Mouse (Mus musculus): Measurements from ENCODE around the gene Rab25. TPM values are rescaled to one million over a fixed set of nuclear protein-coding genes. Genes with fewer than 3 reads are reported as not detected.
"Not testable (repeated sequence)": the region's sequence is repeated elsewhere in the genome, so short reads cannot be mapped to it uniquely, and the experiment has no call there.

Rab25 gene
- polyA plus RNA-seq, 1 experiment from 2014 or later: 22.1 TPM

- WGBS: 20% methylated on average over 5 of the region's 5 CpGs
- TF ChIP-seq CTCF (IDR thresholded peaks at IDR 0.05; ENCODE audit: low read depth): no peak
- H3K4me2 ChIP-seq: no peak overlapping the region
- H3K9ac ChIP-seq: no peak overlapping the region
- no peaks in the 10 kb centered on the region for H3K27me3 ChIP-seq (ENCODE audit: insufficient read depth, low read length)
- peaks cover 33% of the 10 kb centered on the region for H3K36me3 ChIP-seq (ENCODE audit: insufficient read depth)
- H3K4me3 ChIP-seq (ENCODE audit: low read depth, low read length): no peak overlapping the region
- H3K4me1 ChIP-seq (ENCODE audit: insufficient read depth): peaks cover 14% of the 10 kb centered on the region
- H3K27ac ChIP-seq (ENCODE audit: low read depth): peak overlapping the region; percentile 79
- ATAC-seq (ENCODE audit: insufficient read depth): no peak
- H3K9me3 ChIP-seq (ENCODE audit: low read depth, low read length): no peaks in the 10 kb centered on the region
- peak; percentile 64 for DNase-seq
Observed at GRCm38 (mm10) chr3:88590246-88590645, 42.1 kb upstream of the Rab25 start.

GRCm38 (mm10) chr3:88586640-88587039, 38.5 kb upstream of the Rab25 start:
- ATAC-seq (ENCODE audit: insufficient read depth) (no peak), DNase-seq (no peak)
- Histone ChIP-seq H3K9ac (no peak overlapping the region), H3K9me3 (ENCODE audit: low read depth, low read length) (no peaks in the 10 kb centered on the region), H3K4me1 (ENCODE audit: insufficient read depth) (no peaks in the 10 kb centered on the region), H3K36me3 (ENCODE audit: insufficient read depth) (peaks cover 61% of the 10 kb centered on the region), H3K4me3 (ENCODE audit: low read depth, low read length) (no peak overlapping the region), H3K4me2 (no peak overlapping the region), H3K27me3 (ENCODE audit: insufficient read depth, low read length) (no peaks in the 10 kb centered on the region), H3K27ac (ENCODE audit: low read depth) (no peak overlapping the region)
- WGBS: 87% methylated on average over 5 of the region's 5 CpGs
- TF ChIP-seq CTCF (IDR thresholded peaks at IDR 0.05; ENCODE audit: low read depth): no peak

GRCm38 (mm10) chr3:88585769-88586168, 37.7 kb upstream of the Rab25 start:
- WGBS: 75% methylated on average over 6 of the region's 6 CpGs
- no peak overlapping the region for H3K9ac ChIP-seq
- no peak for TF ChIP-seq CTCF (IDR thresholded peaks at IDR 0.05; ENCODE audit: low read depth)
- H3K4me1 ChIP-seq (ENCODE audit: insufficient read depth): no peaks in the 10 kb centered on the region
- ATAC-seq (ENCODE audit: insufficient read depth) (peak; percentile 58), DNase-seq (peak; percentile 57)
- no peak overlapping the region for H3K4me2 ChIP-seq
- H3K27ac ChIP-seq (ENCODE audit: low read depth): 0 out of 2 replicates have a peak overlapping the region, but pooled peaks have one; percentile 34
- no peaks in the 10 kb centered on the region for H3K9me3 ChIP-seq (ENCODE audit: low read depth, low read length)
- H3K4me3 ChIP-seq (ENCODE audit: low read depth, low read length): no peak overlapping the region
- peaks cover 66% of the 10 kb centered on the region for H3K36me3 ChIP-seq (ENCODE audit: insufficient read depth)
- no peaks in the 10 kb centered on the region for H3K27me3 ChIP-seq (ENCODE audit: insufficient read depth, low read length)

- ATAC-seq (ENCODE audit: insufficient read depth): peak; percentile 90
- Histone ChIP-seq H3K4me1 (ENCODE audit: insufficient read depth) (no peaks in the 10 kb centered on the region), H3K27me3 (ENCODE audit: insufficient read depth, low read length) (no peaks in the 10 kb centered on the region), H3K27ac (ENCODE audit: low read depth) (peak overlapping the region; percentile 58), H3K4me2 (peak overlapping the region; percentile 74), H3K4me3 (ENCODE audit: low read depth, low read length) (peak overlapping the region; percentile 88), H3K36me3 (ENCODE audit: insufficient read depth) (peaks cover 32% of the 10 kb centered on the region), H3K9ac (peak overlapping the region; percentile 87), H3K9me3 (ENCODE audit: low read depth, low read length) (no peaks in the 10 kb centered on the region)
- WGBS: under 1% methylated on average over 34 of the region's 34 CpGs
- TF ChIP-seq CTCF (IDR thresholded peaks at IDR 0.05; ENCODE audit: low read depth): no peak
- peak; percentile 90 for DNase-seq
Observed at GRCm38 (mm10) chr3:88579454-88580117, 31.5 kb upstream of the Rab25 start.

GRCm38 (mm10) chr3:88578498-88579424, 30.7 kb upstream of the Rab25 start:
- H3K9ac ChIP-seq: peak overlapping the region; percentile 87; the same call in 1 of the 2 replicates
- no peak for TF ChIP-seq CTCF (IDR thresholded peaks at IDR 0.05; ENCODE audit: low read depth)
- H3K4me1 ChIP-seq (ENCODE audit: insufficient read depth): no peaks in the 10 kb centered on the region
- H3K27ac ChIP-seq (ENCODE audit: low read depth): no peak overlapping the region
- DNase-seq: no peak
- peak; percentile 26; the same call in 1 of the 2 replicates for ATAC-seq (ENCODE audit: insufficient read depth)
- WGBS: 45% methylated on average over 8 of the region's 8 CpGs
- no peaks in the 10 kb centered on the region for H3K9me3 ChIP-seq (ENCODE audit: low read depth, low read length)
- H3K27me3 ChIP-seq (ENCODE audit: insufficient read depth, low read length): no peaks in the 10 kb centered on the region
- H3K4me2 ChIP-seq: peak overlapping the region; percentile 74
- H3K4me3 ChIP-seq (ENCODE audit: low read depth, low read length): peak overlapping the region; percentile 88
- H3K36me3 ChIP-seq (ENCODE audit: insufficient read depth): peaks cover 26% of the 10 kb centered on the region

- not testable (repeated sequence) for H3K4me1 ChIP-seq (ENCODE audit: insufficient read depth); H3K4me2 ChIP-seq; ATAC-seq (ENCODE audit: insufficient read depth); H3K27me3 ChIP-seq (ENCODE audit: insufficient read depth, low read length); H3K27ac ChIP-seq (ENCODE audit: low read depth); H3K9ac ChIP-seq; H3K4me3 ChIP-seq (ENCODE audit: low read depth, low read length); DNase-seq; H3K9me3 ChIP-seq (ENCODE audit: low read depth, low read length)
- 80% methylated on average over 5 of the region's 5 CpGs for WGBS
- peaks cover 17% of the 10 kb centered on the region; the same call in 1 of the 2 replicates for H3K36me3 ChIP-seq (ENCODE audit: insufficient read depth)
Observed at GRCm38 (mm10) chr3:88577846-88578245, 29.7 kb upstream of the Rab25 start.

GRCm38 (mm10) chr3:88575540-88575939, 27.4 kb upstream of the Rab25 start, which contains the start of gene Ssr2:
Gene Ssr2 (plus strand): TSS chr3:88575876.
- H3K36me3 ChIP-seq (ENCODE audit: insufficient read depth): no peaks in the 10 kb centered on the region
- DNase-seq (no peak), ATAC-seq (ENCODE audit: insufficient read depth) (no peak)
- no peaks in the 10 kb centered on the region for H3K4me1 ChIP-seq (ENCODE audit: insufficient read depth)
- H3K9me3 ChIP-seq (ENCODE audit: low read depth, low read length): no peaks in the 10 kb centered on the region
- no peak within 1 kb of the TSS for H3K4me3 ChIP-seq (ENCODE audit: low read depth, low read length)
- no peak within 1 kb of the TSS for H3K9ac ChIP-seq
- no peak within 1 kb of the TSS for H3K27ac ChIP-seq (ENCODE audit: low read depth)
- H3K4me2 ChIP-seq: no peak within 1 kb of the TSS
- WGBS: 83% methylated on average over 3 of the region's 3 CpGs
- TF ChIP-seq CTCF (IDR thresholded peaks at IDR 0.05; ENCODE audit: low read depth): no peak
- H3K27me3 ChIP-seq (ENCODE audit: insufficient read depth, low read length): no peaks in the 10 kb centered on the region

All from lung, embryonic 14.5 days (tissue).